Mouse (Mus musculus): ENCODE measurements around the gene Trim34a. TPM values are rescaled to one million over a fixed set of nuclear protein-coding genes. Genes with fewer than 3 reads are reported as not detected.
A peak's percentile ranks its signal among the peaks of the same experiment; 100 is the strongest.
"Not testable (repeated sequence)": the region's sequence is repeated elsewhere in the genome, so short reads cannot be mapped to it uniquely, and the experiment has no call there.

Trim34a gene
- 2.1 and 2.4 TPM in 2 replicates for polyA plus RNA-seq (2015; fragmentation: Nextera tagmentation; extraction: Ambion mirVana)

GRCm38 (mm10) chr7:104244287-104245181, at the start of gene Trim34a:
Gene Trim34a (plus strand): TSS chr7:104244457.
- Histone ChIP-seq H3K27ac (peak within 1 kb of the TSS; percentile 41; the same call in 1 of the 2 replicates), H3K27me3 (replicated peaks) (no peaks in the 10 kb centered on the region), H3K9ac (0 out of 2 replicates have a peak within 1 kb of the TSS, but pooled peaks have one; percentile 25), H3K4me1 (no peaks in the 10 kb centered on the region), H3K4me2 (peak within 1 kb of the TSS; percentile 50), H3K36me3 (no peaks in the 10 kb centered on the region), H3K4me3 (replicated peaks) (peak within 1 kb of the TSS; percentile 51), H3K9me3 (no peaks in the 10 kb centered on the region)
- 5% methylated on average over 13 of the region's 13 CpGs for WGBS
- ATAC-seq (ENCODE audit: insufficient read depth, low FRiP score, low read depth), result peak; percentile 89

- ATAC-seq (ENCODE audit: insufficient read depth, low FRiP score, low read depth), result no peak
- Histone ChIP-seq H3K9me3 (no peaks in the 10 kb centered on the region), H3K27ac (no peak within 1 kb of the TSS), H3K4me2 (no peak within 1 kb of the TSS), H3K4me1 (no peaks in the 10 kb centered on the region), H3K27me3 (replicated peaks) (no peaks in the 10 kb centered on the region), H3K36me3 (no peaks in the 10 kb centered on the region), H3K9ac (no peak within 1 kb of the TSS), H3K4me3 (replicated peaks) (no peak within 1 kb of the TSS)
- WGBS, result 79% methylated on average over 6 of the region's 6 CpGs
Observed at GRCm38 (mm10) chr7:104195885-104196284, 48.4 kb upstream of the Trim34a start, which contains the start of gene Olfr649. Gene Olfr649 (minus strand): TSS chr7:104195985.

- H3K4me1 ChIP-seq, result no peaks in the 10 kb centered on the region
- H3K36me3 ChIP-seq, result no peaks in the 10 kb centered on the region
- H3K27ac ChIP-seq, result no peak overlapping the region
- H3K4me2 ChIP-seq, result no peak overlapping the region
- no peaks in the 10 kb centered on the region for H3K27me3 ChIP-seq (replicated peaks)
- no peaks in the 10 kb centered on the region for H3K9me3 ChIP-seq
- 4% methylated on average over 5 of the region's 5 CpGs for WGBS
- no peak overlapping the region for H3K4me3 ChIP-seq (replicated peaks)
- ATAC-seq (ENCODE audit: insufficient read depth, low FRiP score, low read depth), result peak; percentile 71; the same call in 1 of the 2 replicates
- no peak overlapping the region for H3K9ac ChIP-seq
Observed at GRCm38 (mm10) chr7:104199822-104200221, 44.4 kb upstream of the Trim34a start.

- WGBS, result 87% methylated on average over 7 of the region's 7 CpGs
- H3K4me3 ChIP-seq (replicated peaks), result no peak overlapping the region
- H3K4me1 ChIP-seq, result no peaks in the 10 kb centered on the region
- H3K9ac ChIP-seq, result no peak overlapping the region
- no peaks in the 10 kb centered on the region for H3K27me3 ChIP-seq (replicated peaks)
- H3K27ac ChIP-seq, result no peak overlapping the region
- H3K9me3 ChIP-seq, result no peaks in the 10 kb centered on the region
- H3K36me3 ChIP-seq, result no peaks in the 10 kb centered on the region
- no peak for ATAC-seq (ENCODE audit: insufficient read depth, low FRiP score, low read depth)
- no peak overlapping the region for H3K4me2 ChIP-seq
Observed at GRCm38 (mm10) chr7:104206197-104206596, 38.1 kb upstream of the Trim34a start.

DNA sequence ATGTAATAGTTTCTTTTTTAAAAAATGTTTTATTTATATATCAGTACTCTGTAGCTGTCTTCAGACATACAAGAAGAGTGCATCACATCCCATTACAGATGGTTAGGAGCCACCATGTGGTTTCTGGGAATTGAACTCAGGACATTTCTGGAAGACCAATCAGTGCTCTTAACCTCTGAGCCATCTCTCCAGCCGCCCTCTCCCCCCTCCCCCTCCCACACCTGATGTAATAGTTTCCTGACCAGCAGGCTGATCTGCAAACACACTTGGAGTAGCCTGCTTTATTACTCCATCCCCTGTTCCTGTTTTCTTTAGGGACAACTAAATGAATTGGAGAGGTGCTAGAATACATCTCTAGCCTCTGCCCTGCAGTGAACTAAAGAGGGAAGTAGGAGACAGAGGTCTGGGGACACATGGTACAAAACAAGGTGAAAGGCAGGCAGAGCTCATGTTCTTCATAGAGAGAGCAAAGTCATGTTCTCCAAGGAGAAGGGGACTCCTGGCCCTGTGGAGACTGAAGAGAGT, 28.2 kb upstream of the Trim34a start:
- H3K36me3 ChIP-seq, result no peaks in the 10 kb centered on the region
- no peak for ATAC-seq (ENCODE audit: insufficient read depth, low FRiP score, low read depth)
- H3K4me2 ChIP-seq, result no peak overlapping the region
- no peak overlapping the region for H3K9ac ChIP-seq
- H3K4me3 ChIP-seq (replicated peaks), result no peak overlapping the region
- H3K4me1 ChIP-seq, result 0 out of 2 replicates have a peak, but pooled peaks cover 4% of the 10 kb centered on the region
- no peak overlapping the region for H3K27ac ChIP-seq
- 53% methylated on average over 1 of the region's 1 CpGs for WGBS
- no peaks in the 10 kb centered on the region for H3K27me3 ChIP-seq (replicated peaks)
- H3K9me3 ChIP-seq, result no peaks in the 10 kb centered on the region

DNA sequence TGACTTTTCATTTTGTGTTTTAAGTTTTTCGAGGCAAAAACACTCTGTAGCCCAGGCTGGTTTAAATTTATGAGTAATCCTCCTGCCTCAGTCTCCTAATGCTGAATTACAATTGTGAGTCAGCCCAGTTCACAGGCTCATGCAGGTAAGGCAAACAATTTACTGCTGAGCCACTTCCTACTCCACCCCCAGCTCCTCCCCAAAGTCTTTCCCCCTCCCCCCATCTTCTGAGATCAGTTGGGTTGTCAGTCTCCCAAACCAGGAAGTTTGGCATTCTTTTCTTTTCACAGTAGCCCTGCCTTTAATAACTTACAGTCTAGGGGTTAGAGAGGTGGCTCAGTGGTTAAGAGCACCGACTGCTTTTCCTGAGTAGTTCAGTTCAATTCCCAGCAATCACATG, 26.4 kb upstream of the Trim34a start:
- no peak overlapping the region for H3K4me2 ChIP-seq
- no peaks in the 10 kb centered on the region for H3K9me3 ChIP-seq
- H3K36me3 ChIP-seq, result no peaks in the 10 kb centered on the region
- H3K4me1 ChIP-seq, result 0 out of 2 replicates have a peak, but pooled peaks cover 4% of the 10 kb centered on the region
- H3K4me3 ChIP-seq (replicated peaks), result no peak overlapping the region
- no peaks in the 10 kb centered on the region for H3K27me3 ChIP-seq (replicated peaks)
- WGBS, result 66% methylated on average over 2 of the region's 2 CpGs
- 0 out of 2 replicates have a peak, but pooled peaks have one; percentile 31 for ATAC-seq (ENCODE audit: insufficient read depth, low FRiP score, low read depth)
- no peak overlapping the region for H3K9ac ChIP-seq
- no peak overlapping the region for H3K27ac ChIP-seq

- no peaks in the 10 kb centered on the region for H3K36me3 ChIP-seq
- H3K9me3 ChIP-seq, result no peaks in the 10 kb centered on the region
- no peak within 1 kb of the TSS; the same call in 1 of the 2 replicates for H3K27ac ChIP-seq
- H3K27me3 ChIP-seq (replicated peaks), result no peaks in the 10 kb centered on the region
- WGBS, result 3% methylated on average over 37 of the region's 37 CpGs
- peak within 1 kb of the TSS; percentile 40 for H3K4me3 ChIP-seq (replicated peaks)
- peak; percentile 82; the same call in 1 of the 2 replicates for ATAC-seq (ENCODE audit: insufficient read depth, low FRiP score, low read depth)
- H3K9ac ChIP-seq, result 0 out of 2 replicates have a peak within 1 kb of the TSS, but pooled peaks have one; percentile 12
- peak within 1 kb of the TSS; percentile 68 for H3K4me2 ChIP-seq
- H3K4me1 ChIP-seq, result 0 out of 2 replicates have a peak, but pooled peaks cover 4% of the 10 kb centered on the region
Observed at GRCm38 (mm10) chr7:104218701-104219569, 25.3 kb upstream of the Trim34a start, which contains the start of gene Trim6. Gene Trim6 (plus strand): TSS chr7:104218793.

DNA sequence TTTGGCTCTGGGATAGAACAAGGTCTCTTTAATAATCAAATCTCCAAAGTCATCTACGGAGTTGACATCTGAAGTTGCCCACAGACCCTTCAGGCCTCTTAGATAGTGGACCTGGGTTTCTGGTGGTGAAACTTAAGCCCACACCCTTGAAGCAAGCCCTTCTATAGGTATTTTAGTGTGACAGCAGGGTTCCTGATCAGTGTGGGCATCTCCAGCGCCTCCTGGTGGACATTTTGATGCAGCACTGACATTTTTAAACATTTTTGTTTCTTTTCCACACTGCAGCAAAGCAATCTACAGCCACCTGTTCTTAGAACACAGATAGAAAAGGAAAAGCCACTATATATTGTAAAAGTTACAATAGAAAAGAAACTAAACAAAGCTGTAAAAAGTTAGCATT, 13.1 kb upstream of the Trim34a start:
- Histone ChIP-seq H3K4me1 (no peaks in the 10 kb centered on the region), H3K4me3 (replicated peaks) (no peak overlapping the region), H3K27me3 (replicated peaks) (no peaks in the 10 kb centered on the region), H3K9ac (no peak overlapping the region), H3K4me2 (no peak overlapping the region), H3K27ac (no peak overlapping the region), H3K36me3 (no peaks in the 10 kb centered on the region), H3K9me3 (no peaks in the 10 kb centered on the region)
- WGBS, result 37% methylated on average over 2 of the region's 2 CpGs
- no peak for ATAC-seq (ENCODE audit: insufficient read depth, low FRiP score, low read depth)

- H3K36me3 ChIP-seq, result no peaks in the 10 kb centered on the region
- no peak for ATAC-seq (ENCODE audit: insufficient read depth, low FRiP score, low read depth)
- no peak overlapping the region for H3K27ac ChIP-seq
- H3K9me3 ChIP-seq, result no peaks in the 10 kb centered on the region
- H3K4me2 ChIP-seq, result no peak overlapping the region
- H3K9ac ChIP-seq, result no peak overlapping the region
- no peaks in the 10 kb centered on the region for H3K4me1 ChIP-seq
- H3K4me3 ChIP-seq (replicated peaks), result no peak overlapping the region
- H3K27me3 ChIP-seq (replicated peaks), result no peaks in the 10 kb centered on the region
Observed at GRCm38 (mm10) chr7:104240857-104241256, 3.4 kb upstream of the Trim34a start.

DNA sequence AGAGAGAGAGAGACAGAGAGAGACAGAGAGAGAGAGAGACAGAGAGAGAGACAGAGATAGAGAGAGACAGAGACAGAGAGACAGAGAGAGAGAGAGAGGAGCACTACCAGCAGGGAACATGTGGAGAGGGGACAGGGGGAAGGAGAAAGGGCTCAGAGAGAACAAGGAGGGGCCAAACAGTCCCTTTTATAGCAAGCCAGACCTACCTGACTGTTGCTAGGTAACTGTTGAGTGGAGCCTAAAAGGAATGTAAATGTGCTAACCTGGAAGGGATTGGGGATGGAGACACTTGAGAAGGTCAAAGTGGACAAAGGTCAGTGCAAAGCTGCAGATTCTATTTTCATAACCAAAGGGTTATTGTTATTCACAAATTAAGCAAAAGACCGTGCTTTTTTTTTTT, 641 bp upstream of the Trim34a start:
- WGBS, result 54% methylated on average over 1 of the region's 1 CpGs
- ATAC-seq (ENCODE audit: insufficient read depth, low FRiP score, low read depth), result no peak
- H3K4me2 ChIP-seq, result no peak overlapping the region

GRCm38 (mm10) chr7:104260380-104260779, 16.1 kb downstream of the Trim34a start:
- H3K4me3 ChIP-seq (replicated peaks); H3K9me3 ChIP-seq; H3K27ac ChIP-seq; ATAC-seq (ENCODE audit: insufficient read depth, low FRiP score, low read depth); H3K36me3 ChIP-seq; H3K9ac ChIP-seq; H3K4me1 ChIP-seq; H3K4me2 ChIP-seq; H3K27me3 ChIP-seq (replicated peaks): not testable (repeated sequence)
- 81% methylated on average over 4 of the region's 4 CpGs for WGBS

More for the DNA sequence above, 641 bp upstream of the Trim34a start:
- H3K4me3 ChIP-seq (replicated peaks), result no peak overlapping the region
- no peaks in the 10 kb centered on the region for H3K27me3 ChIP-seq (replicated peaks)
- no peaks in the 10 kb centered on the region for H3K9me3 ChIP-seq
- no peaks in the 10 kb centered on the region for H3K4me1 ChIP-seq
- H3K36me3 ChIP-seq, result no peaks in the 10 kb centered on the region
- H3K9ac ChIP-seq, result no peak overlapping the region
- H3K27ac ChIP-seq, result no peak overlapping the region

Measured in stomach, embryonic 15.5 days (tissue).